Mouse (Mus musculus): Measurements from ENCODE around the gene Filip1l.

Gene Filip1l

GRCm38 (mm10) chr16:57396249-57396648, 43.4 kb downstream of the Filip1l start:
- no peak for DNase-seq (ENCODE audit: low spot score in 2 of 2)

DNA sequence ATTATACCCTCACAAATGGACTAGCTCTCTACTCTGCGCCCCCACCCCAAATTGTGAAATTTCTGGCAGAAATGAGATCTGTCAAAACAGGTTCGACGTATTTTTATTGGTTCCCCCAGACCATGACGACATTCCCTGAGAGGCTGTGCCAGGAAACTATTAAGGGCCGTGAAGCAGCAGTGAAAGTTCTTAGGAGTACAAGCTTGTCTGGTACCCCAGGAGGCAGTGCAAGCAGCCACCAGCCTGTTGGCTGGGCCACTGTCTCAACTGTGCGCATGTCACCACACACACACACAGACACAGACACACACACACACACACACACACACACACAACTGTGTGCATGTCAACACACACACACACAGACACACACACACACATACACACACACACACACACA, 45.0 kb downstream of the Filip1l start:
- DNase-seq (ENCODE audit: low spot score in 2 of 2), result no peak

DNA sequence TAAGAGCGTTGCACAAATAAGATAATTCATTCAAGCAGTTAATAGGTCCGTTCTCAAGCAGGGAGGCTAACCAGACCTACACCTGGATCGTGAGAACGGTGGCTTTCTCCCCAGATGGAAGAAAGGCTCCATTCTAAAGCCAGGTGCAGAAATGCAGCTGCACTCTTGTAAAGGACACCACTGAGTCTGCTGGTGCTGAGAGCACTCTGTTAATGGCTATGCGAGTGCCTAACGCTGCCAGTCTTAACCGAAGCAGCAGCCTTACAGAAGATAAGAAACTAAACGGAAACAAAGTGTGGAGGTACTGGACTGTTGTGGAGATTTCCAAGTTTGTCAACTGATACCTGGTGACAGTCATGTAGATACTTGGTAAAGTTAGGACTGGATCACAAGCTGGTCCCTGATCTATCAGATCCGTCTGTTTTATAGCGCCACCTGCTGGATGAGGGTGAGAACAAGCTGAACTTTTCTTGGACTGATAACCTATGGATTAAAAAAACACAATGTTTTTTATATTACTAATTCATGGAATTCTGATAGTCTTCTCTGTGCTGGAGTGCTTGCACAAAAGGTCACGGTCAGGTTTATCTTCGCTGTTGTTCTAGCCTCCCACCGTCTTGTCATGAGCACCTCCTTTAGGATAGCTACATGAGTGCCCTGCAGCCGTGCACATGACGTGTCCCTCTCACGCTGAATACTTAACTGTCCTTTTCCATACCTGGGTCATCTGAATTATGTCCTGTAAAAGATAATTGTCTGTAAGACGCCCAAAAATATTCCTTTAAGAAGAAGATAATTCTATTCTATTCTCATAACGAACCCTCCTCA, 45.7 kb downstream of the Filip1l start:
- peak; percentile 46 to 72 for DNase-seq (ENCODE audit: low spot score in 2 of 2)

GRCm38 (mm10) chr16:57399566-57399965, 46.7 kb downstream of the Filip1l start:
- no peak for DNase-seq (ENCODE audit: low spot score in 2 of 2)

- DNase-seq (ENCODE audit: low spot score in 2 of 2), result no peak
Observed at GRCm38 (mm10) chr16:57401702-57402101, 48.8 kb downstream of the Filip1l start.

GRCm38 (mm10) chr16:57402910-57403309, 50.0 kb downstream of the Filip1l start:
- no peak for DNase-seq (ENCODE audit: low spot score in 2 of 2)

DNA sequence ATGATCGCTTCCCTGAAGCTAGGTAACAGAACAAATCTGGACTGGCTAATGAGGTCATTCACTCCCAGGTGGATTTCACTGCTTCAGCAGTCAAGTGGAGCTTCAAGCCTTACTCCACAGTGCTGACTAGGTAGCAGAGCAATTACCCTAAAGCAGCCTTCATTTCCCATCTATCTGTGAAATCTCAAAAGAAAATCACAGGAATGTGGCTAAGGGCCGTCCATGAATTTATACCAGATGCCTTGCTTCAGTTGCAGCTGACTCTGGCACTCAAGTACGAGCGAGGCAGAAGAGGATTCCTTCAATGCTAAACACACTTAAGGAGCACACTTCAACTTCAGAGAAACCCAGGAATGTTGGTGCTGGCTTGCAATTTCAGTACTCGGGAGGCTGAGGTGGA, 50.9 kb downstream of the Filip1l start:
- DNase-seq (ENCODE audit: low spot score in 2 of 2), result no peak

DNA sequence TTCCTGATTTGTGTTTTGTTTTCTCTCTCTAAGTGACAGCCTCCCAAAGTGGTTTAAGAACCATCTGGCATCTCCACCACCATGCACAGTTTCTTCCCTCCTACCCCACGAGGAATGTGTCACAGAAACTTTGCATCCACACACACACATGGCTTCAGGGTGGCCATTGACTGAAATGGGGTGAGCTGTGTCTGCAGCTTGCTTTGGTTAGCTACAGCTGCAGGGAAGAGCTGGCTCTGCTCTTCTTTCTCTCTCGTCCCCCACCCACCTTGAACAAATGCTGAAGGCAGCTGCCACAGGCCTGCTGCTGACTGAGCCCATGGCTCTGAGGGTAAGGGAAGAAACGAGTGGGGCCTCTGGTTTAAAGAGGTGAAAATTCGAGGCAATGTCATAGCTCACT, 59.9 kb downstream of the Filip1l start:
- DNase-seq (ENCODE audit: low spot score in 2 of 2), result no peak

GRCm38 (mm10) chr16:57416049-57416448, 63.2 kb downstream of the Filip1l start:
- no peak for DNase-seq (ENCODE audit: low spot score in 2 of 2)

- DNase-seq (ENCODE audit: low spot score in 2 of 2), result no peak
Observed at GRCm38 (mm10) chr16:57417017-57417416, 64.1 kb downstream of the Filip1l start.

- DNase-seq (ENCODE audit: low spot score in 2 of 2), result no peak
Observed at GRCm38 (mm10) chr16:57417955-57418354, 65.1 kb downstream of the Filip1l start.

DNA sequence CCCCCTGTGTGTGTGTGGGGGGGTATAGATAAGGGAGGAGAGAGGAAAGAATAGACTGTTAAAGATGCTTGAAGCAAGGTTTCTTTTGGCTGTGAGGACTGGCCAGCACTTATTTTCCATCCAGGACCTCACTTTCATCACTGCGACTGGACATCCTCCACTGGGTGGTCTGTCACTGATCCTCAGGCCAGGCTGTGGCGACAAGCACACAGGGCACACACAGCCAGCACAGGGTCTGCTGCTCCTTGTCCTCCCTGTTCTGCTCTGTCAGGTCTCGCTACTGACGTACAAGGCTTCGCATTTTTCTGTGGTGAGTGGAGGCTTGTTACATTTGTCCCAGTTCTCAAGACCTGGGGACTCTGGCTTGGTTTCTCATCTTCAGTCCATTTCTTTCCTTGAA, 66.4 kb downstream of the Filip1l start:
- no peak for DNase-seq (ENCODE audit: low spot score in 2 of 2)

DNA sequence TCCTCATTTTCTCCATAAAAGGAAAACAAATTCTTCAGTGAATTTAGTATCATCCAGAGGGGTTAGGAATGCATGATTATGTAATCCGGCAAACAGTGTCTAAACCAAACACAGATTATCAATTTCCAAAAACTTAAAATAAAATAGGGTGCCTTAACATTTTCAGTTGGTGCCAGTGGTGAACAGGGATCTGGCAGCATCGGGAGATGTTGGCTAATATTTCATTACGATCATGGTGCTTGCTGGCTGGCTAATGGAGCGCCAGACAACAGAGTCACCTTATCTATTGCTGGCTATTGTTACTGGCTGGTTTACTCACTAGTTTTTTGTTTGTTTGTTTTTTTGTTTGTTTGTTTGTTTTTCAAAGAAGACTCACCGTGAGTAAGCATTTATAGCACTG, 67.0 kb downstream of the Filip1l start:
- no peak for DNase-seq (ENCODE audit: low spot score in 2 of 2)

- DNase-seq (ENCODE audit: low spot score in 2 of 2), result no peak
Observed at GRCm38 (mm10) chr16:57420773-57421556, 68.1 kb downstream of the Filip1l start.

DNA sequence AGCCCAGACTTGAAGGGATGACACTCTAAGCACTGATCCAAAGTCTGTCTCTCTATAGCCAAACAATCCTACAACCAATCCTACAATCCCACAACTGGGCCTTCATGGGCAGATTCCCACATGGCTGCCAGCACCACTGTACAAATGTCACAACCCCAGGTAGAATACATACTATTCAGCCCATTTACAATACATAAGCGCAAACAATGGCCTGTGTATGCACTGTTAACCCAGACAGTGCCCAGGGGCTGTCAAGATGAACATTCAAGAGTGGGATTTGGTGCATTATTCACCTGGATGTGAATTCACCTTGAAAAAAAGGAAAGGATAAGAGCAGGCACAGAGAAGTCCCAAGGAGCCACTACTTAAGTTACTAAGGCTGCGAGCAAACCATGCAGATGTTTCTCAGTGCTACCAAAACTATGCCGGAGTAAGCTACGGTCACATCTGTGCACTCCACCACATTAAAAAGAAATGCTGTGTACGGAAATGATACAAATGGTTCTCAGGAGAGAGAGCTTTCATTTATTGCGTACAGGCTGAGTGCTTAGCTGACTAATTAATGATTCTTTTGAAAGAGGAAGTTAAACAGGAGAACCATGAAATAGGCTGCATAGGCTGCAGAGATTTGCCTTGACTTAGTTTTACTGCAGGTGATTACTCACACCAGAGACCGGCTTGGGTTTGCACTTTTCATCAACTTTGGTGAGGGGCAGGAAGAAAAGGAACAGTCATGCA, 69.0 kb downstream of the Filip1l start:
- no peak for DNase-seq (ENCODE audit: low spot score in 2 of 2)

- DNase-seq (ENCODE audit: low spot score in 2 of 2), result peak in 1 of 2 experiments; percentile 57
Observed at GRCm38 (mm10) chr16:57423001-57423800, 70.3 kb downstream of the Filip1l start.

DNA sequence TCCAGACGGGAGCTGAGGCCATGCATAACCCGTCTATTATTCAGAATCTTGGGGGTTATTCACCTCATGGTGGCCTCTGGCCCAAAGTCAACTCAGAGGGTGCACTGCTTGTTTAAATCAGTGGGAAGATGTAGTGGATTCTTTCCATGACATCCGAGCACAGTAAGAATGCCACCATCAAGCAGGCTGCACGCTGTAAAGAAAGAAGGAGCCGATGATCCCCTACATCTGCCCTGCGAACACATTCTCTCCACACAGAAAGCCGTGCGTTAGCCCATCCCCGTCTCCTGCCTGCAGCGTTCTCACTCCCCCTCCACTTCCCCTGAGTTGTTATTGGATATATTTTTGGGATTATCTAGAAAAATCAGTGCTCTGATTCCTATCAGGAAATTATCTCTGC, 73.8 kb downstream of the Filip1l start:
- no peak for DNase-seq (ENCODE audit: low spot score in 2 of 2)

DNA sequence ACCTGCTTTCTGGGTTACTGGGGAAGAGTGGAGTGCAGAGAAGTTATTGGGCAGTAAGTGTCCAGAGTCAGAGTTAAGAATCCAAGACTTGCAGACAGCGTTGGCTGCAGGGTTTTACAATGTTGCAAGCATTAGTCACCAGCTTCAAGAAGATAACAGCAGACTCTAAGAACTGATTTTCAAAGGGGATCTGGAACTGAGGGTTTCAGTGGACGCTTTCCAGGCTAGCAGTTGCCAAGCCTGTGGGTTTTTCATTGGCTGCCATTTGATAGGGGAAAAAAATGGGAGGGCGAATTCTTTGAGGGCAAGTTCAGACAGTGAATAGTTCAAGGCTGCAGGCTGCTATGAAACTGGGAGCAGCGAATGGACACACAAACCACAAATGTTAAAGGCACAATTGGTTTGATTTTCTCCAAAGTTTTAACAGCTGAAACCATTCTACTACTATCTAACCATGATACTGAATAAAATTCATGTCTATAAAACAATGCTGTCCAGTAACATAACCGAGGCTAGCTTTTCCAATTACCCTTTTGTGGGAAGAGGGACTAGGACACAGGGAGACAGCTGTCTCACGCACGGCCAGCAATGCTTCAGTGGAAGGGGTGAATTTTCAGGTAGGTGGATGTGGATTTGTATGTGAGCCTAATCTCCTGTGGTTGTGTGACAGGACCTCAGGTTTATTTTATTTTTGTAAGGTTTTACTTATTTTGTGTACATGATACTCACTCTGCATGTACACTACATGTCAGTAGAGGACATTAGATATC, 74.8 kb downstream of the Filip1l start:
- no peak for DNase-seq (ENCODE audit: low spot score in 2 of 2)

DNA sequence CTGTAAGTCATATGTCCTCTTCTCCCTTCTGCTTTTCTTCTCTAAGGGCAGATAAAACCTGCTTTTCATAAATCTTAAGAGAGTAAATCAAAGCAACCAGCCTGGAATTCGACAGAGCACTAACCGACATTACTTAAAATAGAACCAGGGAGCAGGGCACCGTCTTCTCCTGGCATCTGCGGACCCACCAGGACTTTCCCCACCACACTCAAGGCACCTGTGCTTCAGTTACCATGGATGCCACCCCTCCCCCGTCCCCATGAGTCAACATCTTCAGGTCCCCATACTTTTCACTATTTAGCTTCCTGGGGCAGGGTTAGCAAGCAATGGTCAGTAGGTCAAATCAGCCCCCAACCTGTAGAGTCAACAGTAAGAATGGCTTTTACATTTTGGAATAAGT, 76.1 kb downstream of the Filip1l start:
- DNase-seq (ENCODE audit: low spot score in 2 of 2), result no peak

DNA sequence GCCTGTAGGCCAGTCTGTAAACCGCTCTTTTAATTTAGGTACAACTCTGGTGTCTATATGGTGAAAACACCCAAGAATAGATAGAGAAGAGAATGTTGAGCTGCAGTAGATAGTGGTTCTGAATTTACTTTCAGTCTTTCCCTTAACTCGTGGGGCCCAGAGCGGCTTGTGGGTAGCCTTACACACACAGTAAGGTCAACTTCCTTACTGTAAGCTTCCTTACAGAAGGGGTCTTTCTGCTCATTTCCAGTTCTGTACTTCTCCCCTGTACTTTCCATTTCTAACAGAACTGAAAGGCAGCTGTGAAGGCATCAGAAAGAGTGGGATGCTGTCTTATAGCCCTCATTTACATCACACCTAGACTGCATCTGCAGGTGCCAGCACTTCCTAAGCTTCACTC, 78.4 kb downstream of the Filip1l start:
- DNase-seq (ENCODE audit: low spot score in 2 of 2), result no peak

DNA sequence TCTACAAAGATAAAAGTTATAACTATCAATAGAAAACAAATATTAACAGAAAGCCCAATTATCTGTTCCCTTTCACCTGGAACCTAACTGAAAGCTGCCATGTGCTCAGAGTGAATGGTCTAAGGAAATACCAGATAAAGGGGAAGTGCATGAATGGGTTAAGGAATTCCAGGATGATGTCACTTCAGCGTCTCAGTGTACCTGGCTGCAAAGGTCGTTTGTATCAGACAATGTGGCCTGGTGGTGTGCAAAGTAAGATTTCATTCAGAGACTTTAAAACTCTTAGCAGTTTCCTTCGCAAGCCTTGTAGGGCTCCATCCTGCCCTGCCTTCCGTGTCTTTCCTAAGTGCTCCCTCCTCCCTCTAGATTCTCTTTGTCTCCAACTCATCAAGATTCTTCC, 80.3 kb downstream of the Filip1l start:
- no peak for DNase-seq (ENCODE audit: low spot score in 2 of 2)

All from spleen, postnatal 10 days (tissue).